Mouse (Mus musculus) brain, embryonic 14.5 days (tissue): ENCODE measurements around the gene Mettl7a1.

ENCODE experiments used
- CTCF ChIP-seq: fragments of 200-500 bp; IDR thresholded peaks from 2 replicates; pipeline ENCODE4 v1.5.1; 2012; ENCODE audit warnings: inconsistent platforms, mild to moderate bottlenecking, moderate library complexity, borderline replicate concordance; ENCODE audit not compliant: insufficient read depth, insufficient read length; ENCODE audit errors: extremely low read depth
- POLR2A ChIP-seq: fragments of 200-500 bp; IDR thresholded peaks from 2 replicates; pipeline ENCODE4 v1.6.1; 2012; ENCODE audit warnings: mild to moderate bottlenecking, inconsistent platforms, borderline replicate concordance; ENCODE audit not compliant: poor library complexity, insufficient read depth, insufficient read length, severe bottlenecking; ENCODE audit errors: extremely low read depth

GRCm38 (mm10) chr15:100355876-100356275 lies 51.9 kb downstream of the Mettl7a1 start:
- TF ChIP-seq POLR2A (no peak), CTCF (no peak)
